Mouse (Mus musculus) hindbrain, embryonic 10.5 days (tissue): Measurements from ENCODE around the gene H2-M10.5. TPM values are rescaled to one million over a fixed set of nuclear protein-coding genes. Genes with fewer than 3 reads are reported as not detected.
"Not testable (repeated sequence)": the region's sequence is repeated elsewhere in the genome, so short reads cannot be mapped to it uniquely, and the experiment has no call there.

Source experiments
- DNase-seq: peaks from one replicate; pipeline ENCODE4 v3.0.0-alpha.2; 2017; ENCODE audit warnings: low spot score
- H3K27ac ChIP-seq: fragments of 300-500 bp; sonication (generic); 2 replicates; pipeline ENCODE4 v1.5.1; 2016; ENCODE audit warnings: mild to moderate bottlenecking, moderate library complexity
- H3K27me3 ChIP-seq: fragments of 300-500 bp; sonication (generic); 2 replicates; pipeline ENCODE4 v1.6.1; 2016; ENCODE audit warnings: mild to moderate bottlenecking; ENCODE audit not compliant: poor library complexity, insufficient read depth, severe bottlenecking
- H3K36me3 ChIP-seq: fragments of 300-500 bp; sonication (generic); 2 replicates; pipeline ENCODE4 v1.6.1; 2016; ENCODE audit warnings: mild to moderate bottlenecking, moderate library complexity
- H3K4me1 ChIP-seq: fragments of 300-500 bp; sonication (generic); replicated peaks from 2 replicates; pipeline ENCODE4 v1.6.1; 2016; ENCODE audit warnings: mild to moderate bottlenecking
- H3K4me3 ChIP-seq: fragments of 300-500 bp; sonication (generic); 2 replicates; pipeline ENCODE4 v1.5.1; 2016; ENCODE audit warnings: mild to moderate bottlenecking, moderate library complexity
- H3K9me3 ChIP-seq: fragments of 300-500 bp; sonication (generic); 2 replicates; pipeline ENCODE4 v1.6.1; 2016; ENCODE audit warnings: mild to moderate bottlenecking, moderate library complexity
- WGBS: fragments of 180-500 bp; shearing (Covaris S2); methylation state at CpG from one replicate; pipeline ENCODE4 v1.1.7; 2016; 5-methylcytosine and 5-hydroxymethylcytosine counted together
- polyA plus RNA-seq: library from polyadenylated mRNA; unstranded; fragments of >200 nt; fragmentation: Nextera tagmentation; extraction: Ambion mirVana; gene quantifications from 2 replicates; pipeline ENCODE4 v1.2.1, GENCODE M21; 2016

The H2-M10.5 gene
- polyA plus RNA-seq: not detected in 2 replicates

DNA sequence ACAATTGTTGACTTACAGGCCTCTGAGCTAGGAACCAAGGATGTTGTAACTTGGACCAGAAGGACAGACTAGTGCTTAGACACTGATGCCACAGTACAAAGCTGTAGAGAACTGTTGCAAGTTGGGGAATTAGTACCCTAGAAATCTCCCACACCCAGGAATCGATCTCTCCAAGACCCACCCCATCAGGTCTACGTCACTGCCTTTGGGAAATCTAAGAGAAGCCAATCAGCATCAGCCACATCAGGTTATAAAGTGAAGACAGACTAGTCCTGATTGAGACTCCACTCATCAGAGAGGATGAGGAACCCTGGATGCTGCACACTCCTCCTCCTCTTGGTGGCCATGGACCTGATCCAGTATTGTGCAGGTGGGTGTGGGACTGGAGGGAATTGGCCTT, at the start of gene H2-M10.5:
H2-M10.5 (plus strand) TSS at position 301 of the 400 bp plus-strand sequence.
- H3K27ac ChIP-seq, H3K4me3 ChIP-seq, H3K36me3 ChIP-seq, H3K9me3 ChIP-seq, DNase-seq, H3K27me3 ChIP-seq, H3K4me1 ChIP-seq: not testable (repeated sequence)
- WGBS: 89% methylated on average over 2 of the region's 2 CpGs

- WGBS: 22% methylated on average over 2 of the region's 2 CpGs
- Histone ChIP-seq H3K9me3 (no peaks in the 10 kb centered on the region), H3K36me3 (no peaks in the 10 kb centered on the region), H3K27me3 (no peaks in the 10 kb centered on the region), H3K4me1 (no peaks in the 10 kb centered on the region), H3K27ac (no peak overlapping the region), H3K4me3 (no peak overlapping the region)
- peak; percentile 3 for DNase-seq
Observed at GRCm38 (mm10) chr17:36726046-36726445, 46.7 kb upstream of the H2-M10.5 start.

DNA sequence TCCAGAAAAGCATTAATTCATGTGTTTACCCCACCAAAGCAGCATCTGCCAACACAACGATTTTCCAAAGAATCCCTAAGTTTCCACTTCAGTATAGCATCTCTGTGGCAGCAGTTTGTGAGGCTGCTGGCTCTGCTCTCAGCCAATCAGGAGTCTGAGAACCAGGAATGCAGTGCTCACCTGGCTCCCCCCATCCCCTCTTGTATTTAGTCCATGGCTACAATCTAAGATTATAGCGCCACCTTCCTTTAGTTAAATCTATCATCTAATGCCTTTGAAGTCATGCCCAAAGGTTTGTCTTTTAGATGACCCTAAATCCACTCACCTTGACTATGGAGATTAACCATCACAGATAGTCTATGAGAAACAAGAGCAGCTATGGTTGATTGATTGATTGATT, 8.9 kb upstream of the H2-M10.5 start:
- Histone ChIP-seq H3K36me3 (no peaks in the 10 kb centered on the region), H3K27ac (no peak overlapping the region), H3K4me1 (no peaks in the 10 kb centered on the region), H3K27me3 (no peaks in the 10 kb centered on the region), H3K4me3 (no peak overlapping the region), H3K9me3 (no peaks in the 10 kb centered on the region)
- 61% methylated on average over 2 of the region's 2 CpGs for WGBS
- DNase-seq: no peak

DNA sequence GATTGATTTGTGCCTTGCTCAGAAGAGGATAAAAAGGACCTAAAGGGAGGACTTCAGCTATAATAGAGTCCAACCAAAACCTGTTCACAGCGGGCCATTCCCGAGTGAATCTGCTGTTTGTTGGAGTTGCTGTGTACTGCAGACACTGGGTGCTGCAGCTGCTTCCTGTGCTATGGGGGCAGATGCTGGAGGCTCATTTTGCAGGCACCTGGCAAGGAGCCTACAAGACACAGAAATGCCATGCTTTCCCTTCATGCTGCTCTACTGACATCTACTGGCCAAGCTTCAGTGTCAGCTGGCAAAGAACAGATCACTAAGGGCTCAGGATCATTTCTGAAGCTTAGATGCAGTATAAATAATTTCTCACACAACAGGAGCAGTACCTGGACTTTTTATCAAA, 8.5 kb upstream of the H2-M10.5 start:
- DNase-seq, H3K4me1 ChIP-seq, H3K9me3 ChIP-seq, H3K27me3 ChIP-seq, H3K27ac ChIP-seq, H3K4me3 ChIP-seq, H3K36me3 ChIP-seq: not testable (repeated sequence)
- WGBS: 27% methylated on average over 2 of the region's 2 CpGs

DNA sequence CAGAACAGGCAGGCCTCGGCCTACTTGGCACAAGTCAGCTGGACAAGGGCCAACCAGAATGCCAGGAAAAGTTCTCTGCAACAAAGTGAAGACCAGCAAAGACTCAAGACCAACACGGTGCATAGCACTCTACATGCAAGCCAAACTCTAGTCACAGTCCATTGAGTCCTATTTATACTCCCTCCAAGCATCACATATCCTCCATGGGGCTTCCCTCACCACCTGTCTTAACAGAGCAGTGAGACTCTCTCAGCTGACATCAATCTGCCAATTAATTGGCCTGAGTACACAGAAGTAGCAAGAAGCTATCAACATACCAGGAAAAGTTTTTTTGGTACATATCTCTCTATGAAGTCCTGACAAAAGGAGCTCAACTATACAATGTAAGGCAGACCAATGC, 7.3 kb upstream of the H2-M10.5 start:
- not testable (repeated sequence) for H3K9me3 ChIP-seq, H3K4me3 ChIP-seq, H3K4me1 ChIP-seq, H3K36me3 ChIP-seq, DNase-seq, H3K27me3 ChIP-seq, H3K27ac ChIP-seq
- WGBS: 72% methylated on average over 2 of the region's 2 CpGs

DNA sequence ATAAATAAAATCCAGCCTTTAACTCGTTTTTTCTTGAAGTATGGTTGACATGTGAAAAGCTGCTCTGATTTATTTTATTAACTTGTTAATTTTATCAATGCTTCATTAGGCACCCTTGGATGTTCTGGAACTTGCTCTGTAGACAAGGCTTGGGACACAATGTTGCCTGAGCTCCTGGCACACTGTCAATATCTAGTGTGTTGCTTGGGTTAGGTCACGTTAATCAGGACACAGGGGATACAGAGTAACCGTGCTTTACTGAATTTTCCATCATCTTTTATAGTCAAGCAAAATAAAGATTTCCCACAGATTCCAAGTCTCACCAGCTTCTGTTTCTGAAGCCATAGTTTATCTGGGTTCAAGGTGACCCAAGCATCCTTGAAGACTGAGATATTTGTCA, 8.8 kb downstream of the H2-M10.5 start:
- WGBS: 71% methylated on average over 3 of the region's 3 CpGs
- DNase-seq: no peak

GRCm38 (mm10) chr17:36786483-36786886, 13.8 kb downstream of the H2-M10.5 start:
- H3K36me3 ChIP-seq, H3K4me3 ChIP-seq, H3K9me3 ChIP-seq, H3K4me1 ChIP-seq, H3K27ac ChIP-seq, H3K27me3 ChIP-seq: not testable (repeated sequence)
- 50% methylated on average over 1 of the region's 1 CpGs for WGBS
- DNase-seq: peak; percentile 10

More for the DNA sequence above, 8.8 kb downstream of the H2-M10.5 start:
- Histone ChIP-seq H3K27me3 (no peaks in the 10 kb centered on the region), H3K27ac (no peak overlapping the region), H3K9me3 (no peaks in the 10 kb centered on the region), H3K4me3 (no peak overlapping the region), H3K4me1 (no peaks in the 10 kb centered on the region), H3K36me3 (no peaks in the 10 kb centered on the region)

- H3K27ac ChIP-seq: no peak overlapping the region
- H3K27me3 ChIP-seq: no peaks in the 10 kb centered on the region
- H3K4me1 ChIP-seq: no peaks in the 10 kb centered on the region
- no peaks in the 10 kb centered on the region for H3K36me3 ChIP-seq
- no peak overlapping the region for H3K4me3 ChIP-seq
- 86% methylated on average over 2 of the region's 2 CpGs for WGBS
- DNase-seq: no peak
- no peaks in the 10 kb centered on the region for H3K9me3 ChIP-seq
Observed at GRCm38 (mm10) chr17:36788351-36788750, 15.6 kb downstream of the H2-M10.5 start.

DNA sequence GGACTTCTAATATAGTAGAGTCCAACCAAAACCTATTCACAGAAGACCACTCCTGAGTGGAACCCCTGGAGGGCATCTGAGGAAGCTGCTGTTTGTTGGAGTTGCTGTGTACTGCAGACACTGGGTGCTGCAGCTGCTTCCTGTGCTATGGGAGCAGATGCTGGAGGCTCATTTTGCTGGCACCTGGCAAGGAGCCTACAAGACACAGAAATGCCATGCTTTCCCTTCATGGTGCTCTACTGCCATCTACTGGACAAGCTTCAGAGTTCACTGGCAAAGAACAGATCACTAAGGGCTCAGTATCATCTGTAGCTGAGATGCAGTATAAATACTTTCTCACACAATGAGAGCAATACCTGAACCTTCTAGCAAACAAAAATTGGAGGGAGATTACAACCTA, 16.1 kb downstream of the H2-M10.5 start:
- DNase-seq: peak; percentile 47
- H3K4me1 ChIP-seq, H3K27ac ChIP-seq, H3K9me3 ChIP-seq, H3K27me3 ChIP-seq, H3K36me3 ChIP-seq, H3K4me3 ChIP-seq: not testable (repeated sequence)

GRCm38 (mm10) chr17:36799493-36799892, 26.8 kb downstream of the H2-M10.5 start:
- DNase-seq: no peak
- H3K27ac ChIP-seq: no peak overlapping the region
- no peak overlapping the region for H3K4me3 ChIP-seq
- H3K9me3 ChIP-seq: no peaks in the 10 kb centered on the region
- 93% methylated on average over 10 of the region's 10 CpGs for WGBS
- no peaks in the 10 kb centered on the region for H3K27me3 ChIP-seq
- no peaks in the 10 kb centered on the region for H3K36me3 ChIP-seq
- no peaks in the 10 kb centered on the region for H3K4me1 ChIP-seq

GRCm38 (mm10) chr17:36799921-36800462, 27.3 kb downstream of the H2-M10.5 start:
- H3K36me3 ChIP-seq, H3K27ac ChIP-seq, H3K9me3 ChIP-seq, H3K4me1 ChIP-seq, H3K4me3 ChIP-seq, DNase-seq, H3K27me3 ChIP-seq: not testable (repeated sequence)
- 75% methylated on average over 4 of the region's 4 CpGs for WGBS

- H3K27me3 ChIP-seq: no peaks in the 10 kb centered on the region
- no peak for DNase-seq
- H3K27ac ChIP-seq: no peak within 1 kb of the TSS
- no peaks in the 10 kb centered on the region for H3K36me3 ChIP-seq
- H3K9me3 ChIP-seq: no peaks in the 10 kb centered on the region
- no peaks in the 10 kb centered on the region for H3K4me1 ChIP-seq
- no peak within 1 kb of the TSS for H3K4me3 ChIP-seq
Observed at GRCm38 (mm10) chr17:36811871-36812270, 39.2 kb downstream of the H2-M10.5 start, which contains the start of gene H2-M10.6. TSS of gene H2-M10.6 (plus strand) at chr17:36812171.

- Histone ChIP-seq H3K9me3 (no peaks in the 10 kb centered on the region), H3K27me3 (no peaks in the 10 kb centered on the region), H3K27ac (no peak overlapping the region), H3K4me3 (no peak overlapping the region), H3K4me1 (no peaks in the 10 kb centered on the region), H3K36me3 (no peaks in the 10 kb centered on the region)
- DNase-seq: peak; percentile 53
Observed at GRCm38 (mm10) chr17:36824005-36824404, 51.3 kb downstream of the H2-M10.5 start.

DNA sequence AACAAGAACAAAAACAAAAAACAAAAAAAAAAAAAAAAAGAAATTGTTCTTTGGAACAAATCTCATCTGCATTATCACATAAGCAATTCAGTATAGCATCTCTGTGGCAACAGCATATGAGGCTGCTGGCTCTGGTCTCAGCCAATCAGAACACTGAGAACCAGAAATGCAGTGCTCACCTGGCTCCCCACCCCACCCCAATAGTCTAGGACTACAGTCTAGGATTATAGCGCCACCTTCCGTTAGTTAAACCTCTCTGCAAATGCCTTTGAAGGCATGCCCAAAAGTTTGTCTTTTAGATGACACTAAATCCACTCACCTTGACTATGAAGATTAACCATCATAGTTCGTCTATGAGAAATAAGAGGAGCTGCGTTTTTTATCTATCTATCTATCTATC, 52.8 kb downstream of the H2-M10.5 start:
- no peaks in the 10 kb centered on the region for H3K9me3 ChIP-seq
- no peak overlapping the region for H3K4me3 ChIP-seq
- H3K36me3 ChIP-seq: no peaks in the 10 kb centered on the region
- H3K4me1 ChIP-seq: no peaks in the 10 kb centered on the region
- 25% methylated on average over 4 of the region's 4 CpGs for WGBS
- H3K27ac ChIP-seq: no peak overlapping the region
- no peaks in the 10 kb centered on the region for H3K27me3 ChIP-seq
- DNase-seq: no peak
